Mouse (Mus musculus): ENCODE measurements around the gene Slc41a1.

Gene Slc41a1

GRCm38 (mm10) chr1:131886641-131887040 lies 59.3 kb downstream of the Slc41a1 start:
- no peak for DNase-seq (ENCODE audit: low spot score)

- DNase-seq (ENCODE audit: low spot score) = no peak
These were observed 62.9 kb downstream of the Slc41a1 start for GRCm38 (mm10) chr1:131890043-131890658.

GRCm38 (mm10) chr1:131891436-131891835 lies 64.1 kb downstream of the Slc41a1 start:
- DNase-seq (ENCODE audit: low spot score) = no peak

Data from lung, postnatal 25 days (tissue).